Mouse (Mus musculus) adrenal gland, postnatal 36 days (tissue): ENCODE data around the gene Coasy. TPM values are rescaled to one million over a fixed set of nuclear protein-coding genes. Genes with fewer than 3 reads are reported as not detected.
A peak's percentile ranks its signal among the peaks of the same experiment; 100 is the strongest.

Experiments used
- DNase-seq, 2 experiments: peaks; one replicate each; pipeline ENCODE4 v3.0.0; 2021; ENCODE audit warnings: mixed read lengths in 1 of 2
- total RNA-seq, 2 experiments: library from RNA; stranded (reverse); gene quantifications; 2 replicates each; pipeline ENCODE4 v1.2.3; 2021

The Coasy gene
- total RNA-seq, 2 experiments from 2014 or later = 71.3 to 111 TPM

DNA sequence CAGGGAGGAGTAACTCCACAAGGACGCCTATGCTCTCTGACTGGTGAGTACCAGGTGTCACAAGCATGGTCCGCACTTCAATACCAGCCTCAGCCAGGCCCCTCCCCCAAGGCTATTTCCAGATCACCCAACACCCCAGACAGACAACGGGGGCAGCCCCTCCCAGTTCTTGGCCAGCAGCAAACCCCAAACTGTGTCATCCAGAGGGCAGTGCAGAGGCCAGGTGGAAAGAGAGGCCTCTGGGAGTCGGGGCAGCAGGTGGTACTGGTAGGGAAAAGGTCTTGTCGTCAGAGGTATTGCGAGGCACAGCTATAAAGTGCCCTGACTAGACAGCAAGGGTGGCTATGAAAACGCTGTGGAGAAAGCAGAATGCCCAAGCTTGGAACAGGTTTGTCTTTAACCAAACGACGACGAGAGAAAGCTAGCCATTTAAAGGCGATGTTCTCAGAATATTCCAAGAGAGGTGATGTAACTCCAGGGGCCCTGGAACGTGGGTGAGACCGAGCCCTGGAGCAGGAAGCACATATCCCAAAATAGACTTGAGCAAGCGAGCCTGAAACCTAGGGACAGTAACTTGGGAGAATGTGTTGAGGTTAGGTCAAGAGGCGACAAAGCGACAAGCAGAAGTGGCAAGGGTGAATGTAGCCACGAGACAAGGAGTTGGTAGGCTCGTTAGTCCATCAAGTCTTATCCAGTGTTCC lies 47.8 kb downstream of the Coasy start:
- DNase-seq = peak in 1 of 2 experiments; percentile 65

DNA sequence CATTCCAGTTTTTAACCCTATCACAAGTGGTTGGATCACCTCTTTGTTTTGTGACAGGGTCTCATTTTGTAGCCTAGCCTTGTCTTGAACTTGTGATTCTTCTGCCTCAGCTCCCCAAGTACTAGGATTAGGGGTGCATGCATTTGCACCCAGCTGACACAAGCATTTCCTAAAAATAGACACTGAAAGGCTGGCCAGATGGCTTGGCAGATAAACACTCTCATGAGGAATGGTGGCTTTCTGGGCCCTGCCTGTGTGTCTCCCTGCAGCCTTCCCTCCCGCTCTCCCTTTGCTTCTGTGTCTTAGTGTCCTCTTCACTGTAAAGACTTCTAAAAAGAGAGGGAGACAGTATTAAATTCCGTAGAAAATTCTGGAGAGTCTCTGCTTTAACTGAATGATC lies 48.8 kb downstream of the Coasy start:
- DNase-seq = no peak

DNA sequence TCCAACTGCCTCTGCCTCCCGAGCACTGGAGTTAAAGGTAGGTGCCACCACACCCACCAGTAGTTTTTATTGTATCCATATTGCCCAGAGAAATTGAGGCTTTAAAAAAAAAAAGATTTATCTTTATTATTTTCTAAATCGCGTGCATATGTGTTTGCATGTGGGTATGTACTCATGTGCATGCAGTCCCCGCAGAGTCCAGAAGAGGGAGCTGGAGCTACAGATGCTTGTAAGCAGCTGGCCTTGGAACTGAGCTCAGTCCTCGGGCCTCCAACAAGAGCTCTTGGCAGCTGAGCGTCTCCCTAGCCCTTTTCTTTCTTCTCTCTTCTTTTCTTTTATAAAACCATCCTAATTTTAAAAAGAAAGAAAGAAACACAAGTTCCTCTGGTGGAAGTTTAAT lies 49.3 kb downstream of the Coasy start:
- peak in 1 of 2 experiments; percentile 41 for DNase-seq

DNA sequence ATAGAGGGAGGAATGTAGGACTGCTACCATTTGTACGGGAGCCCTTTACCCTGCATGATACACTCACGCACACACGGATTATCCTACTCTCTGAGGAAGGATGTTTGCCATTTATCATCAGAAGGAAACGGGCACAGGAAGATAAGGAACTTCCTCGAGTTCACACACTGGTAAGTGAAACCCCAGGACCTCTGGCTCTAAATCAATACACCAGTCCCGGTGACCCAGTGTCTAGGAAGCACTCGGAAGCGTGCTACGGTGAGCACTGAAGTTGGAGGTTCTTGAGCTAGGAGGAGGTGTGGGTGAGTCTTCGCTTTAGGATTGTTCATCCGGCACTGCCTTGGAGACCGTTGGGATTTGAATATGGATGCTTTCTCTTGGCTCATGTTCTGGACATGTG lies 50.7 kb downstream of the Coasy start:
- DNase-seq = peak in 1 of 2 experiments; percentile 15

DNA sequence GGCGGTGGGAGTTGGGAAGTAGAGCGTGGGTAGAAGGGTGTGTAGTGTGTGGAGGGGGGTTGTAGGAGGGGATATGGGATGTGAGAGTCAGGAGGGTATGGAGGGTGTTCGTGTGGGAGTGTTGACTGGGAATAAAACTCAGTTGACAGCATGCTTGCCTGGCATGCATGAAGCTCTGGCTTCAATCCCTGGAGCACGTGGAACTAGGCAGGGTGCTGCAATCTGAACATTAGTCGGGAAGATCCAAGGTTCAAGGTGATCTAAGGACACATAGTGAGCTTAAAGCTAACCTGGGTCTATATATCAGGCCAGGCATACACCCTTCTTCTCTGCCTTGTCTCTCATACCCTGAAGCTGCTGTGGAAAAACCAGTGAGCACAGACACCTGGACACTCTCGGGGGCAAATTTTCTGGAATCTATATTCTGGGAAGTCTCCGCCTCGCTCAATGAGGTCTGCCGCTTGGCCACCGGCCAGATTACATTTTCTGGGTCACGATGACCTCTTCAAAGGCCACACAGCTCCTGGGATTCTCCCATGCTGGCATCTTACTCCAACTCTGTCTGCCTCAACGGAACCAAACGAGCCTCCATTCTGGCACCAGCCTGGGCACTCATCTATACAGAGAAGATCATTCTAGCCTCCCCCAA lies 52.0 kb downstream of the Coasy start:
- peak; percentile 75 to 80 for DNase-seq

Other genes with a start within 250 kb of the Coasy start
- gene Stat5b, start 231.8 kb upstream of the Coasy start, total RNA-seq = 100 to 1,000 TPM in 1 of 2 experiments, 10 to 100 TPM in 1; 58.3 to 111 TPM
- gene Stat5a, start 223.2 kb upstream of the Coasy start, total RNA-seq = 10 to 100 TPM; 26.3 to 39.8 TPM
- gene Stat3, start 143.0 kb upstream of the Coasy start, total RNA-seq = 100 to 1,000 TPM in 1 of 2 experiments, 10 to 100 TPM in 1; 74.2 to 109 TPM
- gene Cavin1, start 111.7 kb upstream of the Coasy start, total RNA-seq = 100 to 1,000 TPM; 307 to 340 TPM
- gene Atp6v0a1, start 73.1 kb upstream of the Coasy start, total RNA-seq = 100 to 1,000 TPM; 122 to 148 TPM
- 10 to 100 TPM; 36.3 to 47.0 TPM for gene Naglu, start 12.6 kb upstream of the Coasy start, total RNA-seq
- gene Hsd17b1, start 4.2 kb upstream of the Coasy start, total RNA-seq = 1 to 10 TPM; 1.5 to 3.3 TPM
- gene Mlx, start 4.7 kb downstream of the Coasy start, total RNA-seq = 10 to 100 TPM; 50.1 to 63.1 TPM
- 1 to 10 TPM; 5.8 to 6.6 TPM for gene Psmc3ip, start 12.9 kb downstream of the Coasy start, total RNA-seq
- 10 to 100 TPM; 53.2 to 57.2 TPM for gene Retreg3, start 37.3 kb downstream of the Coasy start, total RNA-seq
- gene Tubg1, start 37.4 kb downstream of the Coasy start, total RNA-seq = 10 to 100 TPM; 41.3 to 42.7 TPM
- gene Tubg2, start 73.3 kb downstream of the Coasy start, total RNA-seq = 1 to 10 TPM; 5.9 to 7.0 TPM
- 1 to 10 TPM; 4.6 to 4.9 TPM for gene Cntnap1, start 88.0 kb downstream of the Coasy start, total RNA-seq
- 10 to 100 TPM; 21.5 to 30.0 TPM for gene Plekhh3, start 88.8 kb downstream of the Coasy start, total RNA-seq
- gene Ccr10, start 92.9 kb downstream of the Coasy start, total RNA-seq = under 1 TPM in 1 of 2 experiments, not detected in 1; 0.43 TPM
- 10 to 100 TPM; 30.0 to 37.7 TPM for gene Ezh1, start 143.9 kb downstream of the Coasy start, total RNA-seq
- gene Ramp2, start 163.5 kb downstream of the Coasy start, total RNA-seq = 10 to 100 TPM; 39.5 to 61.8 TPM
- 100 to 1,000 TPM in 1 of 2 experiments, 10 to 100 TPM in 1; 90.6 to 121 TPM for gene Vps25, start 171.1 kb downstream of the Coasy start, total RNA-seq
- 1 to 10 TPM; 1.5 to 2.5 TPM for gene Wnk4, start 178.0 kb downstream of the Coasy start, total RNA-seq
- gene Cntd1, start 196.4 kb downstream of the Coasy start, total RNA-seq = under 1 TPM; 0.23 to 0.26 TPM
- gene Coa3, start 196.5 kb downstream of the Coasy start, total RNA-seq = 10 to 100 TPM; 69.2 to 75.4 TPM
- 100 to 1,000 TPM; 150 to 159 TPM for gene Becn1, start 219.7 kb downstream of the Coasy start, total RNA-seq
- gene Psme3, start 233.6 kb downstream of the Coasy start, total RNA-seq = 100 to 1,000 TPM; 122 to 145 TPM
- gene Aoc2, start 242.5 kb downstream of the Coasy start, total RNA-seq = 1 to 10 TPM; 4.6 to 7.1 TPM
- 10 to 100 TPM; 40.4 to 67.8 TPM for gene Aoc3, start 248.0 kb downstream of the Coasy start, total RNA-seq